Mouse (Mus musculus): ENCODE measurements around the gene Evl.

Gene Evl

DNA sequence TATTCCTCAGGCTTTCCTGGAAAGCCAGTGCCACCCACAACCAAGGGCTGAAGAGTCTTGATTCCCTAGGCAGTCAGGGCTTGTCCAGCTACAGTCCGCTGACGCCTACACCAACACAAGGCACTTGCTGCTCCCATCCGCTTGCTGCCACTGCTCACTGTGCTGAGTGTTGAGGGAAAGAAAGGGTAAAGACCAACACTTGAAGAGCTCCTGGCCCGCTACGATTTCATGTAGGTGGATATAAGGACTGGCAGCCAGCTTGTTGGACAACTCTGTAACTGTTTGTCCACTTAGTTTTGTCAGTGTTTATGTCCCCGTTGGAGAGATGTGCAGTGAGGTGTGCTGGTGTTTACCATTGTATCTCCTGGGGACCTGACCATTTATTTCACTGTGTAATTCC, 38.3 kb downstream of the Evl start:
- no peak for DNase-seq

DNA sequence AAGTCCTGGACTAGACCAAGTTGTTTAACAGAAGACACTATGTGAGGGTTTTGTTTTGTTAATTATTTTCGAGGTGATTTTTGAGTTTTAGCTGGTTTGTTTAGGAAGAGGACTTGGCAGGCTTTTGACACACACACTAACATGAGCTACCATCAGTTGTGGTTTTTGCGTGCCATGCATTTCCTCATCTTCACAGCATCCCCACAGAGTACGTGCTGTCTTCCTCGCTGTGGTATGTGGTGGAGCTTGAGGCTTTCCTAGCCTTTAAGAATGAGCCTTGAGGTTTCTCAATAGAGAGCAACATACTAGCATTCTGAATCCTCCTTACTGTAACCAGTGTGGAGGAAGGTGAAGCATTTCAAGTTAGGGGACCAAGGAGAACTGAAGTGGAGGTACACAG, 46.3 kb downstream of the Evl start:
- no peak for DNase-seq

DNA sequence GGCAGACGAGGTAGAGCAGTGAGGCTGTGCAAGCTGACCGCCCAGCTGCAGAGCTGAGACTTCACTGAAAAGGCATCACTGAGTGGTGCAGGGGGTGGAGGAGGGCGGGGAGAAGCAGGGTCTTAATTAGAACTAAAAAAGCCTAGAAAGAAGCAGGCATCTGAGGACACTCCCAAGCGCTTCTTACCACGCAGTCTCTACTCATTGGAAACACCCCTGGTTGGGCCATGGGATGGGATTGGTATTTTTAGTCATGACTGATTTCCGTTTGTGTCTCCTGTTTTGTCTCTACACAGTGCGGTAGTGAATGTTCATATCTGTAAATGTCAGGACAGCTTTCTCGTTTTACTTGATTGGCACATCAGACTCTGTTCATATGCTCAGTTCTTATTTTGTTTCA, 46.8 kb downstream of the Evl start:
- no peak for DNase-seq

DNA sequence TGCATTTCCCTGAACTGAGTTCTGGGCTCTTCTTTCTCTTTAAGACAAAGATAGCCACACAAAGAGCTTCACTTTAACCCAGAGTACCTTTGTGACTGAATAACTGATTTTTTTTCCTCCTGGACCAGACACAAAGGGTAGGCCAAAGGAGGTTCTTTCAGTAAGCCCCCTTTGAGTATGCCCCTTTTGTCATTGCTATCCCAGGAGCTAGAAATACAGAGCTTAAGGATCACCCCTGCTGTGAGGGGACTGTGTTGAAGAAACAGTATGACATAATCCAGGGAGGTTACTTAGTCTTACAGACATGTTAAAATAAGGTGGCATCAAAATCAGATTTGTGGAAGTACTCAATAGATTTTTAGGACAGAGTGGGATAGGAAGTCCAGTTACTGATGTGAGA, 50.0 kb downstream of the Evl start:
- DNase-seq: no peak

DNA sequence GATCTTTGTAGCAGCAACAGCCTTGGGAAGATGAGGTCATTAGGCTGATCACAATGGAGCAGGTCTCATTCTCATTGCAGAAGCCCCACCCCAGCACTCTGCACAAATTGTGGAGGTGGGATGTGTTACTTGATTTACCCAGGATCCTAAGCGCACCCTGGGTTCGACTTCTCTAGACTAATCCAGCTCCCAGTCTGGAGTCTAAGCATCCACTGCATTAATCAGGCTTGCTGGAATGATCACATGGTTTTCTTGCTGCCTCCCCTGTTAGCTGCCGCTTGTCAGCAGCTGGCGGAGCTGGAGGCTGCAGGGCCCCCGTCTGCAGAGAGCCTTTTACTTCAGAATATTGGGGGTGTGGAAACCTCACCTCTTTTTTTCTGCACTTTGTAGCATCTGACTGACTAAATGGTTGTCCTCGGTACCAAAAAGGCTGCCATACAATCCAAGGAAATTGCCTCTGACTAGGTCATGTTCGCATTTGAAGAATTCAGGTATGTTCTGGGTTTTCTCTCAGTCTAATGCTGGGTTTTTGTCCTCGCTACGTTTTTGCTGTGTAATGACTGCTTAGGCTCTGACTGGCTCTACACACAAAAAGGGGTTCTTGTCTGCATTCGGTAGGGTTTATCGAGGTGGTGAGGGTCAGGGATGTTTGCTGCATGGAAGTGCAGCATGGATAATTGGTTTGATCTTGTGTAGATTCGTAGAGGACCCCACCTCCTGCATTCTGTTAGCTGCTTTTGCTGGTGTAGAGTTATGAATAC, 51.2 kb downstream of the Evl start:
- DNase-seq: no peak

DNA sequence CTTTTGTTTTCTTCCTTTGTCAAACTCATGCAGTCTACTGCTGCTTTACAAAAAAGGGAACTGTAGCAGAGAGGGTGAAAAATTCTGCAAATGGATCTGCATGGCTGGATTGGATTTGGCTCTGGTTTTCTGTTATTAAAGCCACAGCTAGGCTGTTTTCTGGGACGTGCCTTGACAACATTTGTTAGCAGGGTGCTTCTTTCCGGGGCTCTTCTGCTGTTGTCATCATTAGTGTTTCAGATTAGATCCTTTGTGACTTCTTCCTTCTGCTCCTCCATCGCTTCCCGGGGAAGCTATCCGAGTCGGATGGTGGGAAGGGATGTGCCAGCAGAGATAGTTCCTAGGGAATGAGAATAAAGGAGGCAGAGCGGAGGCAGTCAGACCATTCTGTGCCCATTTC, 51.8 kb downstream of the Evl start:
- DNase-seq: no peak

DNA sequence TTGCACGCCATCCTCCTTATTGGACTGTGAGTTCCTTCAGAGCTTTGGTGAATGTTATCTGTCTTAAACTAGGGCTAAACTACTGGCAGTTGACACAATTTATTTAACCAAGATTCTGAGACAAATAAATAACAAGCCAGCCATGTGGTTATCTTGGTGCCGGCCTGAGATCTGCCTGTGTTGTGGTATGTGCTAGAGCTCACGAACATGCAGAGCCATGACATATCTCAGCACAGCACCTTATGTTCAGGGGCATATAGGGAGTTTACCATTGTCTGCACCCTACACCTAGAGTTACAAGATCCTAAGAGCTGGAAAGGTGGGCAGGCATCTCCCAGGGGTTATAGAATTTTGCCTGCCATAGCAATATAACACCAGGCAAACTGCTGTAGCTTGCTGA, 54.9 kb downstream of the Evl start:
- DNase-seq: no peak

DNA sequence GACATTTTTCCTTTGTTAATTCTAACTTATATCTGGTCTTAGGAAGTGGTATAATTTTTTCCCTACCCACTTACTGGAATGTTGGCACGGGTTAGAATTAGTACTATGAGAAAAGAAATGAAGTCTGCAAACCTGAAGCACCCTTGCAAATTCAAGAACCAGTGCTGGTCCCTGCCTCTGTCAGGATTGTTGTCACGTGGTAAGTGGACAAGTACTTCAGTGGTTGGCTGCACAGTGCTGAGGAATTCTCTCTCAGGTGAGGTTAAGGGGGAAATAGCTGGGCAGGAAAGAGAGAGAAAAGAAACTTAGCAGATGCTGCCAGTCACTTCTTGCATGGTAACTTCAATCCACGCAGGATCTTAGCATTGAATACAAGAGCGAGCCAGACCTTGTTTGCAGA, 55.7 kb downstream of the Evl start:
- no peak for DNase-seq

DNA sequence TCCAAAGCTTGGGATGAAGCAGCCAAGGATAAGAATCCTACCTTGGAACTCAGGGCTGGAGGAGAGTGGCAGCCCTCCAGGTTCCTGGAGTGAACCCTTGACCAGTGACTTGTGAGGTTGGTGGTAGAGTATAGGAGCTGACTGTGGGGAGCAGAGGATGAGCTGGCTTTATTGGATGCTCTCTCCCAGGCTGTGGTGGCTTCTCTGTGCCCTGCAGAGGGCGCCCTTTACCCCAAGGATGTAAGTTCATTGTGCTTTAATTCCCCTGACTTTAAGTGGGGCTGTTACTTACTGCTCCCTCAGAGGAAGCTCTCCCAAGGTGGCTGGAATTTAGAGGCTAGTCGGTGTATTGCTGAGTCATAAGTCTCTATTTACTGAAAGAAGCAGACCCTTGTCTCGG, 58.6 kb downstream of the Evl start:
- DNase-seq: peak; percentile 66 to 76

DNA sequence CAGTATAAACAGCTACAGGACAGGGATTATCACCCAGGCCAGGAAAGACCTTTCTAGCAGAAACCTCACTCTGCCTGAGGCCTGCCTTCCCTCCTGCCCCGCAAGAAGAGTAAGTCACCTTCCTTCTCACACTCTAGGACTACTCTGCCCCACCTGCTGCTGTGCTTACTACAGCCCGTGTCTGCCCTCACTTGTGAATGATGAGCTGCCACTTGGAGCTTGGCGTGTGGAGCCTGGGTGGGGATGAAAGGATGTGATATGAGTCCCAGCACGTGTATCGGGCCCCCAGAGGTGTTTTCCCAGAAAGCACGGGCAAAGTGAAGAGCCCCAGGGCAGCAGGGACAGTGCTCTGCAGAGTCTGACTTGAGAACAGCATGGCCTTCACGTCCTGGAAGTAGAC, 63.0 kb downstream of the Evl start:
- DNase-seq: no peak

DNA sequence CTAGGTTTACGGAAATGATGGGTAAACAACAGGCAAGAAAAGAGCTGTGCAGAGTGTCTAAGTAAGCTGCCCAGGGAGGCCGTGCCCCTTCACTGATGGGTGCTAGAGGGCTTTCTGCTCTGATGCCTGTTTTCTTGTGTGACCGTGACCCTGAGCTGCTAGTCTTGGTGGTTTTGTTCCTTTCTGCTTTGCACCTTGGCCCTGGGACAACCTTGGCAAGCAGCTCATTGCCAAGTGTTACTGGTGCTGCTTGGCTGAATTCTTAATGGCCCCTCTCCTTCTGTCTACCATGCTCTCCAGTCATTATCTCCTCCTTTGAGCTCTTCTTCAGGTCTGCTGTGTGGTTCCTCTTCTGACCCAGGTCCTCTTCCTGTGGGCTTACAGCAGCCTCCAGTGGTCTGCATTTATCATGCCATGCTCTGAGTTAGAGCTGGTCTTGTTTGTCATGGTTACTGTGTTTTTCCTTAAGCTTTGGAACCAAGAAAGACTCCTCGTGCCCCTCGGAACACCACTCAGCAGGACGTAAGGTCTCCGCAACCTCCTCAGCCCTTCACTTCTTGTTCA, 65.4 kb downstream of the Evl start:
- DNase-seq: peak; percentile 75 to 77

DNA sequence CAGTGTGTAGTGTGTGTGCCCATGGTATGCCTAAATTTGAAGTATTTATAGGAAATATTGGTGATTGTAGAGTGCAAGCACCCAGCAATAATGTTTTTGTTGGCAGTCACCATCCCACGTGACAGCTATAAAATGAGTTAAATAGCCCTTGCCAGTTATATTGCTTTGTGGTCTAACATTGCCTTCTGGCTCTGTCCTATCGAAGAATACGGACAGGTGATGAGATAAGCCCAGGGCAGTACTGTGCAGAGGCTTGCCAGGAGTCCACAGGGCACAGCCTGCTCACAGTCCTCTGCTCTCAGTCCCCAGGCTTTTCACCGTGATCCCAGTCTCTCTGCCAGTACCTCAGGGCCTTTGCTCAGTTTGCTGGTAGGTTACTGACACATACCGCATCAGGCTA, 67.9 kb downstream of the Evl start:
- DNase-seq: peak; percentile 19 to 40

DNA sequence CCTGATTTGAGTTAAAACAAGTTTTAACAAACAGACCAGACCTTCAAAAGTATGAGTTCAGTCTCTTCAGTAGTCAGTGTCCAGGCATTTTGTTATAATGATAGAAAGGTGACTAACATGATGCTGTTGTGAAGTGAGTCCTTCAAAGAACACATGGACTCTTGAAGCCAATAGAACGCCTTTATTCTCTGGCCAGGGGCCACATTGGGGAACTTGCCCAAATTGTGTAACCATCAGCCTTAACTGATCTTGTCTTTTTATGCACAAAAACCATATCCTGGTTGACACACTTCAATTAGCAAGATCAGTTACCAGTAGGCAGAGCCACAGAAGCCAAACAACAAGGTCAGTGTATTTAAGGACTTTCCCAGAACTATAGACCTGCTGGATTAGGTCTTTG, 75.0 kb downstream of the Evl start:
- no peak for DNase-seq

DNA sequence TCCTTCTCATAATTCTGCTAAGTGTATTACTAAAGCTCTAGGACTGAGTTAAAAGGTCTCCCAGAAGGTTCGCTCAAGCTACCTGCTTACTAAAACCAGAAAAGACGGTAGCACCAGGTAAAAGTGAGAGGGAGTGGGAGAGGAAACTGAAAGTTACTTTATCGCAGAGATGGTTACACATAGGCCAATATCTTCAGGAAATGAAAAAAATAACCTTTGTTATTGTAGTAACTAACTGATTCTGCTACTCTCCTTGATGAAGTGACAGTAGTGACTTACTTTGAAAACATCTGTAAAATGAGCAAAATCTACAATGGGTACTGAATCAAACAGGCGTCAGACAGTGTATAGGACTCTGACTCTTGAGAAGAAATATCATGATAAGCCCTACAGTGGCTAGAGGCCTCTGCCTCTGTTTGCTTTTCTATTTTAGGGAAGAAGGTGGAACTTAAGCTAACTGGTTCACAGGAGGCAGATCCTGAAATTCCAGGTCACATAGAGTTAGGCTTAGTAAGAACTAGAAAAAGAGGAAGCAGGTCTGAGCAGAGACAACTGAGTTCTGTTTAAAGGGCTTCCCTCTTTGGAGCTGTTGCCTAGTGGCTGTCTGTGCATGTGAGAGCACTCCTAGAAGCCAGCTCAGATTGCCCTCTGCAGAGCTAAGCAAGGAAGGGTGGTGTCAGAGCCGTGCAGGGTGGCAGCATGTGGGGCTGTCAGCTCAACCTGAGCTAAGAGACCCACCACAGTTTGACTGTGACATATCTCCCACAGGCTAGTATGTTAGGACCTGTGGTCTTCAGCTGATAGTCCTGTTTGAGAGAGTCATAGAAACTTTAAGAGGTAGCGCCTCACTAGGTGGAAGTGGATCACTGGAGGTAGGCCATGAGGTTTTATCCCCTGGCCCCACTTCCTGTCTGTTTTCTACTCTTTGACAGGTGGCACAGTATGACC, 76.5 kb downstream of the Evl start:
- no peak for DNase-seq

DNA sequence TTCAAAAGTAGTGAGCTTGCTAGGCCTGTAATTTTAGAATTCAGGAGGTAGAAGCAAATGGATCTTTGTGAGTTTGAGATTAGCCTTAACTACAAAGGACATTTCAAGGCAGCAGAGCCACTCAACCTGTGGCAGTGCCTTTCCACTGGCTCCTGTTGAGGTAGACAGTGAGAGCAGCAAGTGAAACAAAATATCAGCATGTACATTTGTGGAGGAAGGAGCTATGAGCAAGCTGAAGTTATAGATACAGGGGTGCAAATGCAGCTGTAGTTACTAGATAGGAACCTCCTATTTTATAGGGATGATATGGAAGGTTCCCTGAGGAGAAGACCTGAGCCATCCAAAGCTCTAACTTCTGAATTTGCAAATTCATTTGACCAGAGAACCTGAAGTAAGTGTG, 78.0 kb downstream of the Evl start:
- DNase-seq: no peak

DNA sequence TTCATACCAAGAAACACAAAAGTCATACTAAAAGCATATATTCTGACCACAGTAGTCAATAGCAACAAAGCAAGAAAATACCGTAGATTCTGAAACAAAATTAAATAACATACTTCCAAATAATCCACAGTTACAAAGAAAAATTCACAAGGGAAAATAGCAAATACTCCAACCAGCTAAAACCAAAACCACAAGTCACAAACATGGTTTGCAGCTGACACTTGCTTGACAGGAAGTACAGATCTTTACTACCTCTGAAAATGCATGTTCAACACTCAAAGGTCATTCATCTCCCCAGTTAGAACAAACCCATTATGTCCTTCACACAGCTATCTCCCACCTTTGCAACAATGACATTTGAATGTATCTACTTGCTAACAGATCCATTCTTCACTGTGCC, 79.5 kb downstream of the Evl start:
- DNase-seq: no peak

DNA sequence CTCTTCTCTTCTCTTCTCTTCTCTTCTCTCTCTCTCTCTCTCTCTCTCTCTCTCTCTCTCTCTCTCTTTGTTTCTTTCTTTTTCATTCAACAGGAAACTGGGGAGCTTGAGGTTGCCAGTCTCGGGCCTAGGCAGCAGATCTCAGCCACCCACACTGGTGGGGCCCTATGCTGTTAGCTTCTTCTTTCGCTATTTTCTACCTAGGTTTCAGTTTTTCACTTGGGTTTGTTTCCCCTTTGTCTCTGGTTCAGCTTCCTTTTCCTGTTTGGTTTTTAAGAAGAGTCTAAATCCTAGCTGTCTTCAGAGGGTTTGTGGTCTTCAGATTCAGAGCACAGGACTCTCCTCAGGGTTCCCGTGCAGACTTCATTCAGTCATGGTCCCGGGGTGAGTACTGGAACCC, 81.0 kb downstream of the Evl start:
- DNase-seq: no peak

DNA sequence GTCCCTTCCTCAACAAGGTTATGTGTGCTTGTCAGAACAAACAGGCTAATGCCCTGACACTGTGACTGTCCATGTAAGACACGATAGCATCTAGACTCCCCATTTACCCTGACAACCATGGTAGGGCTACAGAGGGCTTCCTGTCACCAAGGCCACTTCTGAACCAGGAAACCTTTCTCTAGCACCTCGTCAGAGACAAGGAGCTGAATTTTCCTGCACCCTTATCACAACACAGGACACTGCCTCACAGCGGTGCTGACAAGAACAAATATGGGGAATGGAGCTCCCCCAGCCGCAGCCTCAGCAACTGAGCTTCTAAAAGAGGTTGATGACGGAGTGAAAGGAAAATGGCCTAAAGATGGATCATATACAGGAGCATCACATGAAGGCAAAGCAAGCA, 82.9 kb downstream of the Evl start:
- no peak for DNase-seq

DNA sequence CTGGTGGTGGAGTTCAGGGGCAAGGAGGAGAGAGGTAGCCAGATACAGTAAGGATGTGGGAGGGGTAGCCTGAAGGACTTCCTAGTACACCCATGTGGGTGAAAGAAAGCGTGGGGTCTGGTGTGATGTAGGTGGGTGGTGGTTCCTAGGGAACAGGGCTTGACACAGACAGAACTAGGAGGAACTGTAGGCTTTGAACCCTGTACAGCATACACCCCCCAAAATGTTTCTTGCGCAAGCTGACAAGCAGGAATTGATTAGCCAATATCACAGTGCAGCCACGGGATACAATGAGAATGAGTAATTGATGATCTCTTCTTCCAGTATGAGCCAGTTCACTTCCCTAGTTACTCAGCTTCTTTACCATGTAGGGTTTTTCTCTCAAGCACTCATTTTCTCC, 84.6 kb downstream of the Evl start:
- no peak for DNase-seq

DNA sequence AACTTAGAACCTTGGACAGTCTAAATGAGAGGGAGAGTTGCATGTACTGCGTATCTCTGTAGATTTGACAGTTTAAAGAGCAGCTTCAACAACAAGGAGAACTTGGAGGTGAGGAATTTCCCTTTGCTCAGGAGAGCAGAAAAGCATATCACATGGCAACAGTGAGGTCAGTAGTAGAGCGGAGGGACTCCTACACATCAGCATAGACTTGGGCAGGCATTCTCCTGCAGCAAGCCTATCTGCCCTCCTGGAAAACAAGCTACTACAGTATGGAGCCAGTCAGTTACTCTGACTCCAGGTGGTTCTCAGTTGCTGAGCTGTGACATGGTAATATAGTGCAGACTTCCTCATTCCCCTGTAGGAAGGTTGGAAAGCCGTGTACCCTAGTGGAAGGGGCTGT, 87.5 kb downstream of the Evl start:
- DNase-seq: no peak

DNA sequence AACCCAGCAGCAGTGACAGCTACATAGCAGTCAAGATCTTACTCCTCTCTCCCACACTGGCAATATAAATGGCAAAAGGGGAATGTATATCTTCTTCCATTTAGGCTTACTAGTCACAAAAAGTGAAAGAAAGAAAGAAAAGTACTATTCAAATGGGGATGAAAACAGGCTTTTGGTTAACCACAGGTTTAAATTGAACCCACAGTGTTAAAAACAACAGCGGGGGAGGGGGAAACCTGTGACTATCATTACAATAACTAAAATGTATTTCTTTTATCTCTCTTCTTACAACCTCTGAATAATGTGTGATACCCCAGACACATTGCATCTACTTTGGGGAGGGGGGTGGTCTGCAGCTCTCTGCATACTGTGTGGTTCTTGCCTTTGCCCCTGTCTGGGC, 91.7 kb downstream of the Evl start:
- no peak for DNase-seq

DNA sequence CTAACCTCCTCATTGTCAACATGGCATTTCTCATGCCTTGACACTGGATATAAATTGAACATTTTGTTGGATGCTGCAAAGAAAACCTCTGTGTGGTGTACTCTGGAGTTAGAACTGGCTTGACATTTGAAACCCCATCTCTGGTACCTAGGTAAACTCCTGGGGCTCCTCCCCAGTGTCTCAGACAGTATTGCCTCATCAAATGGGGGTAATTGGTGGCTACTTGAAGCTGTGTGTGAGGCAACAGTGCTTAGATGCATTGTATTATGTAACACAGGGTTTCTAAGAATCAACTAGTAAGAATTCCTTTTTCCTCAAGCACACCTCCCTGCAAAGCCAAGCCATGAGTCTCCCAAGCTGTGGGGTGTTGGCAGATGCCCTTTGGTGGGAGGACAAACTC, 93.3 kb downstream of the Evl start:
- no peak for DNase-seq

DNA sequence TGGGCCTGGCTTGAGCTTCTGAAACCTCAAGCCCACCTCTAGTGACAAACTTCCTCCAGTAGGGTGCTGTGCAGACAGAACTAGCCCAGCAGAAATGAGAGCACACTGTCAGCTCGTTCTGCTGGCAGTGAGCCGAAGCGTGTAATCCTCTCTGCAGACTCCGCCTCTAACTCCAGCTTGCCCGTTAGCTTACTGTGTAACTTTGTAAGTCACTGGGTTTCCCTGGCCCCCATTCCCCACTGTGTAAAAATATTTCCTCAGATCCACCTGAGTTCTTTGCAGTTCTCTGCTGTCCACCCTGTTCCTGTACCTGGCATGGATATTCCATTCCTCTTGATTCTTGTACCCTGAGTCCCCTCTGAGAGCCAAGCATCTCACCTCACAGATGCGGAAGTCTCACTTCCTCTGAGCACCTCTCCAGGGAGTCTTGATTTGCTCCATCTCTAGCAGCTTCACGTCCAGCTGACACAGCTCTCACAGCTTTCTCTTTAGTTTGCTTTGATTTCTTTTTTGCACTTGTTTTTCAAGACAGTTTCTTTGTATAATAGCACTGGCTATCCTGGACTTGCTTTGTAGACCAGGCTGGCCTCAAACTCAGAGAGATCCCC, 96.6 kb downstream of the Evl start:
- DNase-seq: peak; percentile 30 to 42

Data from cerebellum, postnatal 14 days (tissue).